Mouse (Mus musculus) forebrain, embryonic 11.5 days (tissue): Measurements from ENCODE around the gene Vmn1r74. TPM values are rescaled to one million over a fixed set of nuclear protein-coding genes. Genes with fewer than 3 reads are reported as not detected.
"Not testable (repeated sequence)": the region's sequence is repeated elsewhere in the genome, so short reads cannot be mapped to it uniquely, and the experiment has no call there.

Experiments used
- ATAC-seq: fragments of 200-750 bp; cut with Nextera tagmentation; replicated peaks from 2 replicates; pipeline ENCODE4 v1.8.0; 2017; ENCODE audit warnings: moderate TSS enrichment; ENCODE audit not compliant: low FRiP score
- DNase-seq: peaks from one replicate; pipeline ENCODE4 v3.0.0-alpha.2; 2017; ENCODE audit warnings: low spot score
- H3K27ac ChIP-seq: fragments of 300-500 bp; sonication (generic); 2 replicates; pipeline ENCODE4 v1.5.1; 2014; ENCODE audit warnings: low read depth, low read length
- H3K27me3 ChIP-seq: fragments of 300-500 bp; sonication (generic); 2 replicates; pipeline ENCODE4 v1.6.1; 2014; ENCODE audit warnings: mild to moderate bottlenecking, low read length, mixed read lengths; ENCODE audit not compliant: control insufficient read depth, insufficient read depth
- H3K36me3 ChIP-seq: fragments of 300-500 bp; sonication (generic); 2 replicates; pipeline ENCODE4 v1.6.1; 2014; ENCODE audit warnings: mild to moderate bottlenecking, low read length, moderate library complexity, mixed read lengths; ENCODE audit not compliant: control insufficient read depth, insufficient read depth
- H3K4me1 ChIP-seq: fragments of 300-500 bp; sonication (generic); replicated peaks from 2 replicates; pipeline ENCODE4 v1.6.1; 2014; ENCODE audit warnings: low read length, mixed read lengths; ENCODE audit not compliant: control insufficient read depth, insufficient read depth
- H3K4me2 ChIP-seq: fragments of 300-500 bp; sonication (generic); 2 replicates; pipeline ENCODE4 v1.6.1; 2014; ENCODE audit warnings: low read depth, mild to moderate bottlenecking, low read length, moderate library complexity, mixed read lengths; ENCODE audit not compliant: severe bottlenecking
- H3K4me3 ChIP-seq: fragments of 300-500 bp; sonication (generic); 2 replicates; pipeline ENCODE4 v1.5.1; 2014; ENCODE audit warnings: low read depth, low read length
- H3K9ac ChIP-seq: fragments of 300-500 bp; sonication (generic); 2 replicates; pipeline ENCODE4 v1.6.1; 2014; ENCODE audit warnings: low read length
- H3K9me3 ChIP-seq: fragments of 300-500 bp; sonication (generic); 2 replicates; pipeline ENCODE4 v1.6.1; 2016; ENCODE audit warnings: low read length, mixed read lengths; ENCODE audit not compliant: control insufficient read depth
- WGBS: fragments of 180-500 bp; shearing (Covaris S2); extraction: QIAGEN DNeasy Blood & Tissue Kit; methylation state at CpG from one replicate; pipeline ENCODE4 v1.1.7; 2014; 5-methylcytosine and 5-hydroxymethylcytosine counted together
- polyA plus RNA-seq: library from polyadenylated mRNA; unstranded; fragments of >200 nt; fragmentation: Nextera tagmentation; extraction: Ambion mirVana; gene quantifications from 2 replicates; pipeline ENCODE4 v1.2.1, GENCODE M21; 2014

Gene Vmn1r74
- polyA plus RNA-seq, result not detected in 2 replicates

DNA sequence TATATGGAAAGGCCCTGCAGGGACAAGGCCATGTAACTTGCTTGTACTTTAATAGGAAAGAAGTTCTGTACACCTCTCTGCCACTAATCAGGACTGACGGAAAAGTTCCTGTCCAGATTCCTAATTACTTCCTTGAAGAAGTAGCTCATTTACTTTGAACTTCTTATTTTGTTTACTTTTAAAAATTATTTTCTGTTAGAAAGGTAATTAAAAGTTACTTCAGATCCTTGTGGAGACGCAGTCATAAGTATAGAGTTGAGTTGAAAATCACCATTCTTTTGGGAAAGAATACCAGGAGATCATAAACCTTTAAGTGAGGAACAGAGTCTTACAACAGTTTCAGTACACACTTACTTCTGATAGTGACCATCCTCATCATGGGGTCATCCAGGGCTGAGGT, at the start of gene Vmn1r74:
Gene Vmn1r74 (plus strand): TSS at position 301 of the 400 bp plus-strand sequence.
- H3K27ac ChIP-seq, result no peak within 1 kb of the TSS
- no peak within 1 kb of the TSS for H3K4me2 ChIP-seq
- no peaks in the 10 kb centered on the region for H3K36me3 ChIP-seq
- H3K4me1 ChIP-seq, result no peaks in the 10 kb centered on the region
- H3K27me3 ChIP-seq, result no peaks in the 10 kb centered on the region
- DNase-seq (no peak), ATAC-seq (no peak)
- H3K9me3 ChIP-seq, result no peaks in the 10 kb centered on the region; the same call in 1 of the 2 replicates
- WGBS, result 85% methylated on average over 2 of the region's 2 CpGs
- H3K4me3 ChIP-seq, result no peak within 1 kb of the TSS
- no peak within 1 kb of the TSS for H3K9ac ChIP-seq

- no peak for ATAC-seq
- no peak for DNase-seq
- no peaks in the 10 kb centered on the region for H3K27me3 ChIP-seq
- H3K4me2 ChIP-seq, result no peak overlapping the region
- no peak overlapping the region for H3K27ac ChIP-seq
- no peaks in the 10 kb centered on the region for H3K4me1 ChIP-seq
- H3K9me3 ChIP-seq, result peaks cover 6% of the 10 kb centered on the region; the same call in 1 of the 2 replicates
- no peak overlapping the region for H3K4me3 ChIP-seq
- no peaks in the 10 kb centered on the region for H3K36me3 ChIP-seq
- no peak overlapping the region for H3K9ac ChIP-seq
Observed at GRCm38 (mm10) chr7:11813751-11814150, 20.0 kb upstream of the Vmn1r74 start.

DNA sequence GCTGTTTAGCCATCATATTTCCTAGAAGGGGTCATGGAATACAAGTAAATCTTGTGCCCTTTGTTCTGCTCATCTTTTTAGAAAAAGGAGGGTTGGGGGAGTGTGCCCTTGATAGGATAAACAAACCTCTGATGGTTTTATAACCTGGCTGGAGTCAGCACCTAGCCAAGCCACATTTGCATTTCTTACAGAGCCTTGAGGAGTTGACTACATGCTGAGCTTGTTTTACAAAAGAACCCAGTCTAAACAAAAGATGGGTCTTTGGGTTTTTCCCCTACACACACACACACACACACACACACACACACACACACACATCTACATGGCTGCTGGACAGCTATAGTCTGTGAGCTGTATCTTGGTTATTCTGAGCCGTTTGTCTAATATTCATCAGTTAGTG, 11.6 kb upstream of the Vmn1r74 start:
- Histone ChIP-seq H3K27ac (no peak overlapping the region), H3K4me2 (no peak overlapping the region), H3K36me3 (no peaks in the 10 kb centered on the region), H3K4me3 (no peak overlapping the region), H3K4me1 (no peaks in the 10 kb centered on the region), H3K9me3 (peaks cover 6% of the 10 kb centered on the region; the same call in 1 of the 2 replicates), H3K27me3 (no peaks in the 10 kb centered on the region), H3K9ac (no peak overlapping the region)
- DNase-seq (no peak), ATAC-seq (no peak)
- WGBS, result 86% methylated on average over 1 of the region's 1 CpGs

GRCm38 (mm10) chr7:11823246-11823645, 10.5 kb upstream of the Vmn1r74 start:
- not testable (repeated sequence) for H3K4me3 ChIP-seq, H3K27me3 ChIP-seq, H3K9me3 ChIP-seq, H3K9ac ChIP-seq, H3K4me2 ChIP-seq, DNase-seq, H3K36me3 ChIP-seq, H3K27ac ChIP-seq, H3K4me1 ChIP-seq, ATAC-seq
- 89% methylated on average over 9 of the region's 9 CpGs for WGBS

- Histone ChIP-seq H3K4me2 (no peak within 1 kb of the TSS), H3K27me3 (no peaks in the 10 kb centered on the region), H3K9ac (no peak within 1 kb of the TSS), H3K36me3 (no peaks in the 10 kb centered on the region), H3K4me1 (no peaks in the 10 kb centered on the region), H3K9me3 (no peaks in the 10 kb centered on the region; the same call in 1 of the 2 replicates), H3K4me3 (no peak within 1 kb of the TSS), H3K27ac (no peak within 1 kb of the TSS)
- DNase-seq (no peak), ATAC-seq (no peak)
Observed at GRCm38 (mm10) chr7:11874330-11874729, 40.5 kb downstream of the Vmn1r74 start, which contains the start of gene Vmn1r75. TSS of gene Vmn1r75 (plus strand) at chr7:11874630.

Other genes starting within 250 kb of the Vmn1r74 start
- gene Zscan4-ps3, start 224.7 kb upstream of the Vmn1r74 start, polyA plus RNA-seq, result not detected in 2 replicates
- gene Vmn1r72, start 153.8 kb upstream of the Vmn1r74 start, polyA plus RNA-seq, result not detected in 2 replicates
- gene Vmn1r73, start 103.7 kb upstream of the Vmn1r74 start, polyA plus RNA-seq, result not detected in 2 replicates
- gene Vmn1r75, start 40.6 kb downstream of the Vmn1r74 start, polyA plus RNA-seq, result not detected in 2 replicates
- not detected in 2 replicates for gene Vmn1r76, start 104.2 kb downstream of the Vmn1r74 start, polyA plus RNA-seq
- gene Vmn1r77, start 202.8 kb downstream of the Vmn1r74 start, polyA plus RNA-seq, result not detected in 2 replicates